Mouse (Mus musculus): ENCODE measurements around the gene Phf13.

The Phf13 gene

GRCm38 (mm10) chr4:151993035-151993434 is 3.0 kb downstream of the Phf13 start:
- DNase-seq (ENCODE audit: low spot score in 2 of 2), result no peak

GRCm38 (mm10) chr4:151992091-151992490 is 4.0 kb downstream of the Phf13 start:
- no peak for DNase-seq (ENCODE audit: low spot score in 2 of 2)

- DNase-seq (ENCODE audit: low spot score in 2 of 2), result no peak
Observed at GRCm38 (mm10) chr4:151989110-151989488, 7.0 kb downstream of the Phf13 start.

- peak; percentile 58 to 63 for DNase-seq (ENCODE audit: low spot score in 2 of 2)
Observed at GRCm38 (mm10) chr4:151988342-151989109, 7.5 kb downstream of the Phf13 start, which contains the start of gene Thap3. TSS of gene Thap3 (minus strand) at chr4:151988997.

GRCm38 (mm10) chr4:151988014-151988341 is 8.1 kb downstream of the Phf13 start:
- DNase-seq (ENCODE audit: low spot score in 2 of 2), result no peak

GRCm38 (mm10) chr4:151986650-151987049 is 9.4 kb downstream of the Phf13 start:
- DNase-seq (ENCODE audit: low spot score in 2 of 2), result no peak

- no peak for DNase-seq (ENCODE audit: low spot score in 2 of 2)
Observed at GRCm38 (mm10) chr4:151985886-151986285, 10.2 kb downstream of the Phf13 start.

GRCm38 (mm10) chr4:151983560-151983959 is 12.5 kb downstream of the Phf13 start:
- DNase-seq (ENCODE audit: low spot score in 2 of 2), result no peak

- DNase-seq (ENCODE audit: low spot score in 2 of 2), result no peak
Observed at GRCm38 (mm10) chr4:151983043-151983442, 13.0 kb downstream of the Phf13 start.

- DNase-seq (ENCODE audit: low spot score in 2 of 2), result peak; percentile 79 to 84
Observed at GRCm38 (mm10) chr4:151981363-151981762, 14.7 kb downstream of the Phf13 start.

GRCm38 (mm10) chr4:151980699-151981098 is 15.4 kb downstream of the Phf13 start:
- no peak for DNase-seq (ENCODE audit: low spot score in 2 of 2)

GRCm38 (mm10) chr4:151977748-151978147 is 18.3 kb downstream of the Phf13 start:
- peak; percentile 87 to 94 for DNase-seq (ENCODE audit: low spot score in 2 of 2)

- DNase-seq (ENCODE audit: low spot score in 2 of 2), result no peak
Observed at GRCm38 (mm10) chr4:151975441-151975840, 20.6 kb downstream of the Phf13 start.

GRCm38 (mm10) chr4:151972221-151972967 is 23.7 kb downstream of the Phf13 start:
- DNase-seq (ENCODE audit: low spot score in 2 of 2), result no peak

GRCm38 (mm10) chr4:151968204-151968921 is 27.7 kb downstream of the Phf13 start:
- DNase-seq (ENCODE audit: low spot score in 2 of 2), result no peak

GRCm38 (mm10) chr4:151962817-151963216 is 33.2 kb downstream of the Phf13 start:
- no peak for DNase-seq (ENCODE audit: low spot score in 2 of 2)

- no peak for DNase-seq (ENCODE audit: low spot score in 2 of 2)
Observed at GRCm38 (mm10) chr4:151960513-151960854, 35.6 kb downstream of the Phf13 start.

GRCm38 (mm10) chr4:151959849-151960512 is 36.1 kb downstream of the Phf13 start:
- DNase-seq (ENCODE audit: low spot score in 2 of 2), result no peak

- DNase-seq (ENCODE audit: low spot score in 2 of 2), result no peak
Observed at GRCm38 (mm10) chr4:151957584-151958315, 38.3 kb downstream of the Phf13 start.

GRCm38 (mm10) chr4:151955791-151956190 is 40.3 kb downstream of the Phf13 start:
- no peak for DNase-seq (ENCODE audit: low spot score in 2 of 2)

- no peak for DNase-seq (ENCODE audit: low spot score in 2 of 2)
Observed at GRCm38 (mm10) chr4:151953209-151953608, 42.8 kb downstream of the Phf13 start.
